Mouse (Mus musculus) CH12F3 (cell line): ENCODE measurements at regions not wholly inside any gene's neighbourhood (a gene's known extent, or its start where the extent isn't known, plus 50 kb on each side); places are given as distances from the start of the nearest gene placed in this dataset.

ENCODE experiments used
- in situ Hi-C: fragments of 300-500 bp; cut with MboI; formaldehyde crosslinking; loops from 2 replicates; pipeline ENCODE4 v1.14.3; 2020; ENCODE audit warnings: low sequenced_read_pairs

- in situ Hi-C loops, result no loop called here
Measured at GRCm38 (mm10) chr13:30085446-30085845, 50.8 kb upstream of the Mboat1 start.

GRCm38 (mm10) chr13:30085005-30085404, 51.3 kb upstream of the Mboat1 start:
- in situ Hi-C loops, result no loop called here

GRCm38 (mm10) chr13:30084386-30084785, 51.9 kb upstream of the Mboat1 start:
- in situ Hi-C loops, result loop anchor here (5.0 kb wide), 1 partner anchor 232 kb away; no protein-coding TSS in a partner anchor

- in situ Hi-C loops, result loop anchor here (5.0 kb wide), 1 partner anchor 232 kb away; no protein-coding TSS in a partner anchor
Measured at GRCm38 (mm10) chr13:30083949-30084348, 52.3 kb upstream of the Mboat1 start.

GRCm38 (mm10) chr13:30082761-30083160, 53.5 kb upstream of the Mboat1 start:
- in situ Hi-C loops, result loop anchor here (5.0 kb wide), 1 partner anchor 230 kb away; no protein-coding TSS in a partner anchor

GRCm38 (mm10) chr13:30080705-30081474, 55.4 kb upstream of the Mboat1 start:
- in situ Hi-C loops, result loop anchor here (5.0 kb wide), 1 partner anchor 229 kb away; no protein-coding TSS in a partner anchor

- in situ Hi-C loops, result no loop called here
Measured at GRCm38 (mm10) chr13:30074517-30075064, 61.7 kb upstream of the Mboat1 start.

GRCm38 (mm10) chr13:30074069-30074468, 62.2 kb upstream of the Mboat1 start:
- in situ Hi-C loops, result no loop called here

GRCm38 (mm10) chr13:30069397-30069796, 66.9 kb upstream of the Mboat1 start:
- in situ Hi-C loops, result no loop called here

GRCm38 (mm10) chr13:30067581-30068375, 68.5 kb upstream of the Mboat1 start:
- in situ Hi-C loops, result no loop called here

GRCm38 (mm10) chr13:30065520-30065919, 70.8 kb upstream of the Mboat1 start:
- in situ Hi-C loops, result no loop called here

GRCm38 (mm10) chr13:30063741-30064140, 72.5 kb upstream of the Mboat1 start:
- in situ Hi-C loops, result no loop called here

GRCm38 (mm10) chr13:30062285-30062684, 74.0 kb upstream of the Mboat1 start:
- in situ Hi-C loops, result no loop called here

- in situ Hi-C loops, result no loop called here
Measured at GRCm38 (mm10) chr13:30055141-30055645, 69.3 kb upstream of the E2f3 start.

- in situ Hi-C loops, result no loop called here
Measured at GRCm38 (mm10) chr13:30051891-30052550, 66.2 kb upstream of the E2f3 start.

- in situ Hi-C loops, result no loop called here
Measured at GRCm38 (mm10) chr13:30050745-30051508, 65.1 kb upstream of the E2f3 start.

- in situ Hi-C loops, result no loop called here
Measured at GRCm38 (mm10) chr13:30048260-30048859, 62.5 kb upstream of the E2f3 start.

- in situ Hi-C loops, result no loop called here
Measured at GRCm38 (mm10) chr13:30046504-30047169, 60.8 kb upstream of the E2f3 start.

GRCm38 (mm10) chr13:30046061-30046460, 60.2 kb upstream of the E2f3 start:
- in situ Hi-C loops, result no loop called here
